Mouse (Mus musculus): ENCODE measurements around the gene Slc22a14.
"Not testable (repeated sequence)": the region's sequence is repeated elsewhere in the genome, so short reads cannot be mapped to it uniquely, and the experiment has no call there.

The Slc22a14 gene

DNA sequence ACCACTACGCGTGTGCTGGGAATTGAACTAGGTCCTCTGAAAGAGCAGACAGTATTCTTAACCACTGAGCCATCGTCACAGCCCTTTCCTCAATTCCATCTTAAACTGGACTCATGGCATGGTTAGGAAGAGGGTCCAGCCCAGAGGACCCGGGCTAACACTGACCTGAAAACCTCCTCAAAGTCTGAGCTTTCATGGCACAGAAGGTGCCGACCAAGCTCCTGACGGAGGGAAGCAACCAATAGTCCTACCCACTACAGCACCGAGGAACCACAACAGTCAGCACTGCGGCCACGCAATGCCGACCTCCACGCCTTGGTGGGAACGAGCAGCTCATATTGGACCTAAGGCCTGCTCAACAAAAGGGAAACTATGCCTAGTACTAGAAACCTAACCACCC lies 109.2 kb downstream of the Slc22a14 start:
- DNase-seq: no peak

DNA sequence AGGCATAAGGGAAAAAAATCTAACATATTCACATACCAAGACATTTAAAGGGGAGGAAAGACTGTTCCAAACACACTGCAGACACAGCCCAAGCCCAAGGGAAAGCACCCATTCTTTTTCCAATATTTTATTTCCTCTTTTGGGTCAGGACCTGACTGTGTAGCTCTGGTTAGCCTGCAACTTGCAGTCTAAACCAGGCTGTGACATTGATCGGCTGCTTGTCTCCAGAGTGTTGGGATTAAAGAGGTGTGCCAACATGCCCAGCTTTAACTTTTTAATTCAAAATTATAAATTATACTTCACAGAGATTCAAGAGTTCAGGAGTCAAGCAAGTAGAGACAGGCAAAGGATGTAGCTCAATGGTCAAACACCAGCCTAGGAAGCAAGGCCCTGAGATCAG lies 110.3 kb downstream of the Slc22a14 start:
- DNase-seq: no peak

DNA sequence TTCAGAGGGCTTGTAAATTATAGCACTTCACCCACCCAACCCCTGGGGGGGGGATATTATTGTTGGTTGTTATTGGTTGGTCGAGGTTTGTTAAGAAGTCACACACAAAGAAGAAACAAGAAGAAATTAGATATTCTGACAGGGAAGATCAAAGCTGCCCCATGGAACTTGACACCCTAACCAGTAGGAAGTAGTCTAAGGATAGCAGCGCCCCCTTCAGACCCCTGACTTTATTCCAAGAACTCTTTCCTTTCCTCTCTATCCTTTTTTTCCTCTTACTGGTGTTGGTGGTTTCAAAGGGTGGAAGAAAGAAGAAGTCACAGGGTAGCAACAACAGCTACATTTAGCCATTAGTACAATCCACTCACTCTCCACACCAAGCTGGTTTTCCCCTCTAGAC lies 111.2 kb downstream of the Slc22a14 start:
- DNase-seq: no peak

DNA sequence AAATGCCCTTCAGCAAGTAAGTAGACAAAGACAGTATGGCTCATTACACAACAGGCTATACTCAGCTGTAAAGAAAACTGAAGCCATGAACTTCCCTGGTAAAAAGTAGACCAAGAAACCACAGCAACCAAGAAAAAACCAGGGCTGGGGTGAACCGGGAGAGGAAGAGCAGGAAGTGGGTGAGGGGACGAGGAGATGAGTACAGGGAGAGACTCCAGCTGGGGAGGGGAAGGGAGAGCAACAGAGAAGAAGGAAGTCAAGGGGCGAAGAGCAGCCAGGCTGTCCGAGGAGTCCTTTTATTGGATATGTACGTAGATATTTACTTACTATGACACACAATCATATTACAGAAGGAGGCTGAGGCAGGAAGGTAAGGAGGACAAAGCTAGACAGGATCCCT lies 117.4 kb downstream of the Slc22a14 start:
- DNase-seq: no peak

DNA sequence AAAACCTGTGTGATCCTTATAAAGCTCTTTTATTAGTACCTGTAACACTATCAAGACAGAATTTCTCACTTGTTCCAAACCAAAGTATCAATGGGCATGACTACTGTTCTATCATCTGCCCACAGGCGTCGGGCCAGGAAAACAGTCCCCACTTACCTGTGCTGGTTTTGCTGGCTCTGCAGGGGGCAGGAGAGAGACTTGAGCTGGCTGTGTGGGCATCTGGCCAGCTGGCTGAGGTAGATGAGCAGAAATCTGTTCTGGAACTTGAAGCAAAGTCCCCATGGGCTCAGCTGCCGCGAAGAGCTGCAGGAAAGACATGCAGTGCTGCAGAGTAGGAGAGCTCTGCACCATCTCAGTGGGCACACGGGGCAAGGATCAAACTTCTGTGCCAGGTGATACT lies 118.5 kb downstream of the Slc22a14 start:
- no peak for DNase-seq

DNA sequence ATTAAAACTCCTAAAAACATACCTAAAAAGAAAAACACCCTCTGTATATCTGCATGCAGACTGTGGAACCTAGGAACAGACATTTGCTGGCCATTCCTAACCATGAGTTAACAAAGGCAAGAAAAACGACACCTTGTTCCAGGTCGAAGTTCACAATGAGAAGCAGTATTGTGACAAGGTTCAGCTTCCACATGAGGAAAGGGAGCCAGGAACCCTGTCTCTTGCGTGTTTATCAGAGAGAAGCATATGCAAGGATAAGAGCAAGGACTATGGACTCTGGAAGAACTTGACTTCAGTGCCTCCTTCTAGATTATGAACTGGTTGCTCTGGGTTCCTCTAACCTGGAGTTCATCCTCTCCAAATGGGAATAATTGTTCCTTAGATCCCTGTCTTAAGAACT lies 121.4 kb downstream of the Slc22a14 start:
- DNase-seq: no peak

DNA sequence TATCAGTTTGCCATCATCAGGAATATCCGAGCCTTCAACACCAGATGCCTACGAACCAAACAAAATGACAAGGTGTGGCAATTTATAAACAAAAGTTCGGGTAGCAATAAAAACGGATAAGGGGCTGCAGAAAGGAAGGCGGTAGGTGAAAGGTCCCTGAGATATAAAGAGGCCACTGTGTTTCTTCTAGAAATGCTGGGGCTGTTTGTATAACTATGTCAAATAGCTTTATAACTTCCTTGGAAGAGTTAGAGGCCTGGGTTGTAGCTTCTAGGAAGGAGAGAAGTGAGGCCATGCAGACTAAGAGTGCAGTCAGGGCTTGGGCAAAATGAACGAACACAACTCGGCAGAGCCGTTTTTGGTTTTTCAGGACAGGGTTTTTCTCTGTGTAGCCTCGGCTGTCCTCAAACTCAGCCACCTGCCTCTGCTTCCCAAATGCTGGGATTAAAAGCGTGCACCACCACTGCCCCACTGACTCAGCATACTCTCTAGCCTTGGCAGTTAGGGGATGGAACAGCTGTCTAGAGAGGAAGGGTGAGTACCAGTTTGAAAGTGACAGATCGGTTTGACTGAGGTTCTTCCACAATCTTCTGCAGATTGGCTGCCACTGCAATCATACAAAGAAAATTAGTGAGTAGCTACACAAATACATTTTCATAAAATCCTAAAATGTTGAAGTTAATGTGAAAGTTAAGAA lies 124.0 kb downstream of the Slc22a14 start:
- DNase-seq: no peak

DNA sequence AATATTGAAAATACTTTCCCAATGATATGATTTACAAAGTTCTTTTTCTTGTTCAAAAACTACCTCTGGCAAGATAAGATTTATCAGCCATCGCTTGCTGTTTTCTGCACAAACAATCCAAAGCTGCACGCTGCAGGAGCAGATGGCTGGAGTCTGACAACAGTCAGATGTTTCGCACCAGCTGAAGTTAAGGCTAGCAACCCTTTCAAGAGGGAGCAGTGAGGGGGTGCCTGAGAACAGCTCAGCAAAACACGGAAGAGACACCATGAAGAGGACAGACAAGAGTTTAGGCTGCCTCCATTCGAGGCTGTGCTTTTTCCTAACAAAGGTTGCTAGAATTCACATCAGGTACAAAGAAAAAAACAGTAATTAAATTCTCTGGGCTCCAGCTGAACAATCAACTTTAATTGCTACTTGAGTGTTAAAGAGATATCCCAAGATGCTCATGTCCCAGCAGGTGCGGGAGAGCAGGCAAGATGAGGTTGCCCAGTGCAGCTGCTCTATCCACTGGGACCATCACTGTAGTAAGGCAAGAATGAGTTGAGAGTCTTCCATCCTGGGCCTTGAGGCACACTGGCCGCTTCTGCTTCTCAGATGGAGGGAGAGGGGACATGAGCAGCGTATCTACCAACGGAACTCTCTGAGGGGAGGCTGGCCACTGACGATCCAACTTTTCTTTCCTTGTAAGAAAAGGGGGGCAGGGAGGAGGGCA lies 124.9 kb downstream of the Slc22a14 start:
- DNase-seq: no peak

DNA sequence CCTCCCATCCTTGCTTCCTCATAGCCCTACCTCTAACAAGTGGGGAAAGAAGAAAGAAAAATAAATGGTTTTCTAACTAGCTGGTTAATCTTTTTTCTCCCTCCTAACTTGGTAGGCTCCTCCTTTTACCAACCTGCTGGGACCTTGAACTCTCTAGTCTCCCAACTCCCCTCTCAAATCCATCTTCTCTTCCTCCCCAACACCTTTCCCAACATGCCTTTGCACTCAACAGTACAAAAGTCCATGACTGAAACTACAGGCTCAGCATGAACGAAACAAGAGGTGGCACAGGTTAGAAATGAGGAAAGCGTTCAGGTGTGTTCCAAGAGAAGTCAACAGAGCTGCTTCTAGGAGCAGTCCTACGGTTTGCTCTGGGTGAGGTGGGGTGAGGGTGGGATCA lies 126.1 kb downstream of the Slc22a14 start:
- no peak for DNase-seq

DNA sequence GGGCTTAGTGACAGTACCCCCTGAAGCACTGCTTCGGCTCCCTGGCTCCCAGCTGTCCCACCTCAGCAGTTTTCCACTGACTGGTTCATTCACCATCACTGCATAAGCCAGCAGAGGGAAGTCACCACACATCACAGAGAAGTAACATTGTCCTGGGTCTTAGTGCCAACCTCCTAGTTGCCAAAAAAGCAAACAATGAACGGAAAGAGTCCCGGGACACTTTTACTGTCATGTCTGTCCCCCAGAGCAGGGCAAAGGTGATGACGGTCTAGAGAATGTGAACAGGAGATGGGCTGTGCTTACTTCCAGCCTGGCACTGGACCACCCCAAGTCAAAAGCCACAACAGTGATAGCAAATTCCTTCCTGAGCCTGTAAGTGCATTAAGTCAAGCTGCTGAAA lies 126.6 kb downstream of the Slc22a14 start:
- no peak for DNase-seq

DNA sequence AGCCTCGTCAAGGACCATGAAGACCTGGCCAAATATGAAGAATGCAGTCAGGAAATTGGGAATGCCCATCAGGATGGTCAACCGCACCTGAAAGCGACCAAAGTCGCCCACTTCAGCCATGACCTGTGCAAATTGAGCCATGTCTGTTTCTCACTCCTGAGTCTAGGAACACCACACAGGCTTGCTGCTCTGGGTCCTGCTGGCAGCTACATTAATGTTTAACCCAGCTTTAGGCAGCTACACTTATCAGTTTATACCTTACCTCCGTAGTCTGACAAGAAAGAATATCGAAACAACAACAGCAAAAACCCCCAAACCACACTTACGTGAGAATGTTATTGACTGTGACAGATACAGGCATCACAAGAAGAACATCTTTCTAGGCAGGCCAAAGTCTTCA lies 133.8 kb downstream of the Slc22a14 start:
- no peak for DNase-seq

DNA sequence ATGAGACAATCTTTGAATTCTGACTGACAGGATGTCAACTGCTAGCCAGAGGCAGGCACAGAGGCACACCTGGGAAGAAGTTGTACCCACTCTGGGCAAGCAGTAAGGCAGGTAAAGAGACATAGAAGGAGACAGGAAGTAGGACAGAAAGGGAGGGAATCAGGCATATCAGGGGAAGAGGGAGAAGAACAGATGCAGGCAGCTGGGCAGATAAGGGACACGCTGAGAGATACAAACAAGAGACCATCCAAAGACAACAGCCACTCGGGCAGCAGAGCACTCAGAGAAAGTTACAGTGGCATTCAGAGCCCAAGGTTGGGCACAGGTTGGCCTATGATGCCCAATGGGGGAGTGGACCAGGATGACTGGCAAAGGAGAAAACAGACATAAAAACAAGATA lies 134.5 kb downstream of the Slc22a14 start:
- no peak for DNase-seq

DNA sequence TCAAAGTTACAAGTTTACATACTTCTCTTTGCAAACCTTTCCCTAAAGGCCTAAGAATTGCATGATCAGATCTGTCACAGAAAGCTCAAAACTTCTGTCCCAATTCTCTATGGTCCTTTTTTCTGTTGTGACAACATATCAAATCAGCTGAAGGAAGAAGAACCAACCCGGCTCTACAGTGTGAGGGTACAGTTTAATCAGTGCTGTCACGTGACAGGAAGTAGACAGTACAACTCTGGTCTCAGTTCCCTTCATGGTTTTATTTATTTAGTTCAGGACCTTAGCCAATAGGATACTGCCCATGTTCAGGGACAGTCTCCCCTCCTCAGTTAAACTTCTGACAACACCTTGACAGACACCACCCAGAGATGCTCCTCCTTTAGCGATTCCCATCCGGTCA lies 145.1 kb downstream of the Slc22a14 start:
- no peak for DNase-seq

DNA sequence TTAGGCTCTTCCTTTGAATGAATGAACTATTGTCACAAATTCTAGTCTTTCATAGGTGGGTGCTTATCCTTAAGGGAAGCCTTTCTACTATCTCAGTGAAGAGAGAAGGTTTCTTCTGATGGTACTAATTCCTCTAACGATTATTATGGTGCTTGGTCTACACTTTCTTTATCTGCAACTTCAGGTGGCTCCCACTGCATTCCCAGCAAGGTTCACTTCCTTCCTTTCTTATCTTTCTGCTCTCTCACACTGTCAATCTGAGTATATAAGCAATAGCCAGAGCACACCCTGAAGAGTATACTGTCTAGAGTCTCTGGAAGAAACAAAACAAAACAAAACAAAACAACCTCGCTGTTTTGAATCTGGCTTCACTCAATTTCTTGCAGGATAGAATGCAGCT lies 145.7 kb downstream of the Slc22a14 start:
- DNase-seq: no peak

DNA sequence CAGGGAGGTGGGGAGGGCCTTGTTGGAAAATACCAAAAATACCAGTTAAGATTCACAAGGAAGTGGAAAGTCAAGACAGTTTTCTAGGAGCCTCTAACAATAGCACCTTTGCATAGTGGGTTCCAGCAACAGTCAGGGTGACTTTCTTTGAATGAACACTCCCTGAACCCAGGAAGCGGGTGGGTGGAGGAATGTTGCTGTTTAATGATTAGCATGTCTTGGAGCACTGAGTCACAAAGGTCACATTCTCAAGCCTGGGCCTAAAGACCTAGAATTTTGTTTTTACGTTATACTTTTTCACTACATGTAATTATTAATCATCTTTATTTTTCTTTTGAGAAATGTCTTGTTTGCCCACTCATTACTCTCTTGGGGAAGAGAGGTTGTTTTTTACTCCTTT lies 150.0 kb downstream of the Slc22a14 start:
- DNase-seq: not testable (repeated sequence)

DNA sequence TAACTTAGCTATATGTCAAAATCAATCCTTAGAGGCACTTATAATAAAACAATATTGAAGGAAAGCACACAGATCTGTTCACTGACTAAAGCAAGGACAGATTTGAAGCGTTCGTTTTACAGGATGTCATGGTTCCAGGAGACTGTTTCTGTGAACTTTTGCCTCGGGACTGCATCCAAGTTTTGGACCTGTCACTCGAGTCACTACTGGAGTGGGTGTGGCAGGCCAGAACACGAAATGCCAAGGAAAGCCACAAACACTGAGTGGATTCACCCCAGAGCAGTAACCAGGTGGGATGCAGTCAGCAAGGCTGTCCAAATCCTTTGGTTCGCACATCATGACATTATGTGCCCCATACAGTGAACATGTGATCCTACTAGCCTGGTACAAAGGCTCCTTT lies 150.8 kb downstream of the Slc22a14 start:
- DNase-seq: no peak

DNA sequence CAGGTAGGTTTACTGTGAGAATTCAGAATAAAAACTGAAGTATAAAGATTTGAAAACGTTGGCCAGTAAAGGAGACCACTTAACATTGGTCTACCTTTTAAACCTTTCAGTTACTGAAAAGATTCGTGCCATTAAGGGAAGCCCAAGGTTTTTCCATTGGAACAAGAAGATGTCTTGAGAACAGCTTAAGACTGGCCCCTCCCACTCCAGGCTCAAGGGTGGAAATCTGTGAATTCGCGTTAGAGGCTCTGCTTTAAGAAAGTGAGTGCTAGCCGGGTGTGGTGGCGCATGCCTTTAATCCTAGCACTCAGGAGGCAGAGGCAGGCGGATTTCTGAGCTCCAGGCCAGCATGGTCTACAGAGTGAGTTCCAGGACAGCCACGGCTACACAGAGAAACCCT lies 152.4 kb downstream of the Slc22a14 start:
- DNase-seq: no peak

DNA sequence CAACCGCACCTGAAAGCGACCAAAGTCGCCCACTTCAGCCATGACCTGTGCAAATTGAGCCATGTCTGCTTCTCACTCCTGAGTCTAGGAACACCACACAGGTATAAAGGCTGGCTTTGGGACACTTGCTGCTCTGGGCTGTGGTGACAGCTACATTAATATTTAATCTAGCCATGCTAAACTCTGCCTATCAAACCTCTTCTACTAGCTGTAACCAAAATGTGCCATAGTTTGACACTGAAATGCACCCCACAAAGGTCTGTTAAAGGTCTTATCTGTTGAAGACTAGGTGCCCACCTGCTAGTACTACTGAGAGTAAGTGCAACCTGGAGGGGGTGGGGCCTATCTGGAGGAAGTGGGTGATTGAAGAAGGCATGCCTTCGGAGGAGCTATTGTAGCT lies 156.4 kb downstream of the Slc22a14 start, which contains the start of gene Slc22a13:
TSS of gene Slc22a13 (minus strand) at position 101 of the 400 bp plus-strand sequence.
- DNase-seq: no peak

DNA sequence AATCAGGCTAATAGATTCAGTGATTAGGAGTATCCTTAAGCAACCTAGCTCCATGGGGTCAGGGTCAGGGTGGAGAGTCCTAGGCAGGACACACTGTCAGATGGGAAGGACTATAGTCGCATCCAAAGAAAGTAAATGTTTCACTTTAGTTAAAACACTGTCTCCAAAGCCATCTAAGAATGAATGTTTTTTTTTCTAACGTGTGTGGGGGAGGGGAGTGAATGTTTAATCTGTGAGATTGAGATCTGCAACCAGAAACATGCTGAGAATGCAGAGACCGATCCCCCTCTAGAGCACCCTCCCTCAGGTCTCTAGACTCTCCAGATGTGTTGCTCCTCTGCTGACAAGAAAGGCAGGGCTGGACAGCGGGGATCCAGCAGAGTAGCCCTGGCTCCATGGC lies 158.2 kb downstream of the Slc22a14 start:
- DNase-seq: no peak

DNA sequence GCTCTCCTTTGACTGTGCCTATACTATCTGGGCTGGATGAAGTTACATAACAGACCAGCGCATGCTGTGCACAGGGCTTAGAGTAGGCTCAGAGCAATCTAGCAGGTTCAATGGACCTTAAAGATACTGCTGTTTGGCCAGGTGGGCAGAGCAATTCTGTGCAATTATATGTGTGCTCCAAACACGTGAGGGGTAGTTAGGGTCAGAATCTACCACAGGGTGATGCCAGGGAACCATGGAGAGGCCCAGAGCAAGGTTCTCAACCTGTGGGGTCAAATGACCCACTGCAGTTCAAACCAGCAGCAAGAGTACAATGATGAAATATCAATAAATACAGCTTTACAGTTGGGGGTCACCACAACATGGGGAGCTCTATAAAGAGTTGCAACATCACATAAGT lies 158.7 kb downstream of the Slc22a14 start:
- DNase-seq: no peak

DNA sequence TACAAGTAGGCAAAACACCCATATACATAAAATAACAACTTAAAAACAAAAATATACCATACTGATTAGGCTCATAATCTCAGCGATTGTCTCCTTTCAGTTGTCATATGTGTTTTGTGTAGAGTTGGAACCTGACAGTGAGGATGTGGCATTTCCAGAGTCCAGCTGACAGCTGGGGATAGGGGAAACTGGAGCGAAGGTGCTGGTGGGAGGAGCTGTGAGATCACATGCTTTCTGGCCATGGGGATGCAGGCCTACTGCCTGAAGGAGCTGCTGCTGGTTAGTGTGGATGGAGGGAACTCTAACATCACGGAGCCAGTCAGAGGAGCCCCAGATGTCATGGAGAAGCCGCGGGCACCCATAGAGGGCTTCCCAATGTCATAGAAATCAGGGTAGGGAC lies 159.6 kb downstream of the Slc22a14 start:
- no peak for DNase-seq

DNA sequence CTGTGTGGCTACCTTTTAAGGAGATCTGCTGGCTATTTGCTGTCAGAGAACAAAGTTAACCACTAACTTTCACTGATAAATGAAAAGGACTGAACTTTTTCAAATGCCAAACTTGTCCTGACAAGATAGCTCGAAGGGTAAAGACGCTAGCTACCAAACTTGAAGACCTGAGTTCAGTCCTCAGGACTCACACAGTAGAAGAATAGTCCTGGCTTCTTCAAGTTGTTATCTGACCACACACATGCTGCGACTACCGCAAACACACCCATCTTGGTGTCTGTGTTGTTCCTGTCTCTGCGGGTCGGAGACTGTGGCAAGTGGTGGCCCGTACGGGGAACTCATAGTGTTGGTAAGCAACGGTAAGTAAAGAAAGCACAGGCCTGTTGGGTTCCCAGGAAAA lies 161.7 kb downstream of the Slc22a14 start:
- DNase-seq: no peak

DNA sequence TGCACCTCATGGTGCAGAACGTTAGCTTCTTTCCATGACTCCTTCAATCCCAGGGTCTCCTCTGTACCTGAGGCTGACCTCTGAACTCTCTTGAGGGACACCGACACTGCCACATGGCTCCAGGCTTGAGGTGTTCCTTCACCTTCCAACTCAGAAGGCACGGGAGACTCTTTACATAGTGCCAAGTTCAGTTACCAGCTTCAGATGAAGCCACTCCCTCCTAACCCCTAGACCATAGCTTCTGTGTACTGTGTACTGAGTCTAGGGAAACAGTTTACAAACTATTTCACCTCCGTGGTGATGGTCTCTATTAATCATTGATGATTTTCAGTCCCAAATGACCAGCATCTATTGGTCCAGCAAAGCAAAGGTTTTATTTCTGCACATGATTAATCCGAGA lies 163.7 kb downstream of the Slc22a14 start:
- no peak for DNase-seq

DNA sequence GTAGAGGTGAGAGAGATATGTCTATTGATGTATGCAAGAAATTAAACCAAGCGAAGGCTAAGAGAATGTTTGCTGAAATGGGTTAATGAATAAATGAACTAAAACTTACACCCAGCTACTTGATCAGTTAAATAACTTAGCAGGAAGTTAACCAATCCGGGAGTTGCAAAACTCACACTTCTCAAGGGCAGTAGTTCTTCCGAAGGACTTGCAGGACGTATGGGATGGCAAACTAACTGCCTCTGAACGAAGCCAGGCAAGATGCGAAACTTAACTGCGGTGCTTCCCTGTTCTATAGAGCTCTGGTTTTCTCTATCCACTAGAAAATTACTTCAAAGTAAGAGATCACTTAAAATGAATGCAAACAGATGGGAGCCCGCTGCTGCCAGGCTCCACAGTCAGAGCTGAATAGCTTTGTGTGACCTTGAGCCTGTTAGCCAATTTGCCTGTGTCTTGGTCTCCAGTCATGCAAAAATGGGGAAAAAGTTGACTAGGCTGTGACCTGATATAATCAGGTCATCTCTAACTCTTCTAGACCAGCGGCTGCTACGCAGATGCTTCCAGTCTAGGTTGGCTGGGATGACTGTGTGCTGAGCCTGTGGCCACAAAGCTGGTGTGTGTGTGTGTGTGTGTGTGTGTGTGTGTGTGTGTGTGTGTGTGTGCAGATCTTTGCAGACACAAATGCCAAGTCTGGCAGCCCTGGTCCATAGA lies 166.0 kb downstream of the Slc22a14 start:
- DNase-seq: no peak
